Mouse (Mus musculus) megakaryocyte, embryonic 14.5 days (primary cell): ENCODE data around the gene Srsf5. TPM values are rescaled to one million over a fixed set of nuclear protein-coding genes. Genes with fewer than 3 reads are reported as not detected.

Experiments used
- H3K27me3 ChIP-seq: replicated peaks from 2 replicates; pipeline ENCODE3; 2012; ENCODE audit warnings: inconsistent platforms
- H3K36me3 ChIP-seq: replicated peaks from 2 replicates; pipeline ENCODE3; 2012; ENCODE audit warnings: low read length, inconsistent platforms, mixed read lengths
- H3K4me1 ChIP-seq: 2 replicates; pipeline ENCODE4 v1.6.1; 2012; ENCODE audit warnings: inconsistent platforms
- H3K4me3 ChIP-seq: replicated peaks from 2 replicates; pipeline ENCODE3; 2012; ENCODE audit warnings: moderate library complexity, mild to moderate bottlenecking, inconsistent platforms
- H3K9me3 ChIP-seq: 2 replicates; pipeline ENCODE4 v1.6.1; 2012; ENCODE audit warnings: inconsistent platforms
- FLI1 ChIP-seq: IDR thresholded peaks from 2 replicates; pipeline ENCODE4 v1.6.1; 2012; ENCODE audit warnings: low read length, inconsistent platforms, mixed read lengths
- GATA1 ChIP-seq: IDR thresholded peaks from 3 replicates; pipeline ENCODE4 v1.6.1; 2012; ENCODE audit warnings: mixed read lengths, low read length, inconsistent platforms, borderline replicate concordance
- polyA plus RNA-seq: library from polyadenylated mRNA; stranded (reverse); fragments of >175 nt; gene quantifications from 2 replicates; pipeline ENCODE4 v1.2.3, GENCODE M21; 2012; ENCODE audit warnings: low replicate concordance; ENCODE audit not compliant: insufficient read depth

Gene Srsf5
- polyA plus RNA-seq = 7.2 and 105 TPM in 2 replicates

GRCm38 (mm10) chr12:80945334-80945995, at the start of gene Srsf5:
TSS of gene Srsf5 (plus strand) at chr12:80945504.
- Histone ChIP-seq H3K9me3 (no peaks in the 10 kb centered on the region), H3K36me3 (peaks cover 39% of the 10 kb centered on the region), H3K4me3 (peak within 1 kb of the TSS; percentile 98), H3K27me3 (no peaks in the 10 kb centered on the region), H3K4me1 (peaks cover 48% of the 10 kb centered on the region)
- TF ChIP-seq FLI1 (peak; percentile 85), GATA1 (no peak)

- TF ChIP-seq FLI1 (no peak), GATA1 (no peak)
- Histone ChIP-seq H3K4me3 (no peak overlapping the region), H3K36me3 (no peaks in the 10 kb centered on the region), H3K27me3 (peaks cover 11% of the 10 kb centered on the region), H3K4me1 (no peaks in the 10 kb centered on the region), H3K9me3 (peaks cover 44% of the 10 kb centered on the region)
These were observed 35.7 kb upstream of the Srsf5 start for GRCm38 (mm10) chr12:80909631-80910030.

GRCm38 (mm10) chr12:80917764-80918163, 27.5 kb upstream of the Srsf5 start:
- Histone ChIP-seq H3K4me3 (no peak overlapping the region), H3K4me1 (peaks cover 2% of the 10 kb centered on the region; the same call in 1 of the 2 replicates), H3K36me3 (no peaks in the 10 kb centered on the region), H3K27me3 (peaks cover 16% of the 10 kb centered on the region), H3K9me3 (no peaks in the 10 kb centered on the region)
- TF ChIP-seq GATA1 (no peak), FLI1 (no peak)

GRCm38 (mm10) chr12:80921301-80921700, 24.0 kb upstream of the Srsf5 start:
- no peak for TF ChIP-seq FLI1
- TF ChIP-seq GATA1 = no peak
- no peak overlapping the region for H3K4me3 ChIP-seq
- H3K27me3 ChIP-seq = peaks cover 35% of the 10 kb centered on the region
- H3K36me3 ChIP-seq = no peaks in the 10 kb centered on the region
- H3K9me3 ChIP-seq = no peaks in the 10 kb centered on the region
- H3K4me1 ChIP-seq = peaks cover 4% of the 10 kb centered on the region; the same call in 1 of the 2 replicates

- TF ChIP-seq GATA1 (no peak), FLI1 (no peak)
- Histone ChIP-seq H3K4me3 (no peak overlapping the region), H3K4me1 (peaks cover 4% of the 10 kb centered on the region), H3K27me3 (peaks cover 35% of the 10 kb centered on the region), H3K9me3 (no peaks in the 10 kb centered on the region), H3K36me3 (no peaks in the 10 kb centered on the region)
These were observed 22.4 kb upstream of the Srsf5 start for GRCm38 (mm10) chr12:80922869-80923268.

- H3K4me1 ChIP-seq = peaks cover 4% of the 10 kb centered on the region
- no peak overlapping the region for H3K4me3 ChIP-seq
- H3K9me3 ChIP-seq = no peaks in the 10 kb centered on the region
- peaks cover 35% of the 10 kb centered on the region for H3K27me3 ChIP-seq
- TF ChIP-seq FLI1 (no peak), GATA1 (no peak)
- H3K36me3 ChIP-seq = no peaks in the 10 kb centered on the region
These were observed 21.7 kb upstream of the Srsf5 start for GRCm38 (mm10) chr12:80923602-80924001.

- Histone ChIP-seq H3K4me1 (peaks cover 4% of the 10 kb centered on the region), H3K4me3 (no peak overlapping the region), H3K9me3 (no peaks in the 10 kb centered on the region), H3K36me3 (no peaks in the 10 kb centered on the region), H3K27me3 (peaks cover 35% of the 10 kb centered on the region)
- no peak for TF ChIP-seq FLI1
- no peak for TF ChIP-seq GATA1
These were observed 21.1 kb upstream of the Srsf5 start for GRCm38 (mm10) chr12:80924205-80924604.

GRCm38 (mm10) chr12:80925919-80926318, 19.4 kb upstream of the Srsf5 start:
- Histone ChIP-seq H3K27me3 (peaks cover 29% of the 10 kb centered on the region), H3K9me3 (no peaks in the 10 kb centered on the region), H3K36me3 (no peaks in the 10 kb centered on the region), H3K4me3 (no peak overlapping the region), H3K4me1 (peaks cover 4% of the 10 kb centered on the region)
- TF ChIP-seq FLI1 = no peak
- no peak for TF ChIP-seq GATA1

GRCm38 (mm10) chr12:80926550-80926949, 18.8 kb upstream of the Srsf5 start:
- Histone ChIP-seq H3K36me3 (no peaks in the 10 kb centered on the region), H3K9me3 (no peaks in the 10 kb centered on the region), H3K27me3 (peaks cover 25% of the 10 kb centered on the region), H3K4me3 (no peak overlapping the region), H3K4me1 (peaks cover 4% of the 10 kb centered on the region)
- TF ChIP-seq FLI1 (no peak), GATA1 (no peak)

GRCm38 (mm10) chr12:80927518-80927917, 17.8 kb upstream of the Srsf5 start:
- Histone ChIP-seq H3K27me3 (peaks cover 22% of the 10 kb centered on the region), H3K36me3 (no peaks in the 10 kb centered on the region), H3K4me3 (no peak overlapping the region), H3K4me1 (peaks cover 4% of the 10 kb centered on the region), H3K9me3 (no peaks in the 10 kb centered on the region)
- TF ChIP-seq GATA1 (no peak), FLI1 (no peak)
